Mouse (Mus musculus) heart, adult 2 months (tissue): ENCODE measurements at regions not wholly inside any gene's neighbourhood (a gene's known extent, or its start where the extent isn't known, plus 50 kb on each side); places are given as distances from the start of the nearest gene placed in this dataset.

Experiments used
- CTCF ChIP-seq: fragments of 200-600 bp; IDR thresholded peaks from 2 replicates; pipeline ENCODE4 v1.8.1; 2022; ENCODE audit warnings: antibody characterized with exemption, mild to moderate bottlenecking, moderate library complexity
- POLR2A ChIP-seq: fragments of 200-500 bp; IDR thresholded peaks from 2 replicates; pipeline ENCODE4 v1.6.1; 2011; ENCODE audit warnings: mild to moderate bottlenecking, low read depth, low read length, control low read depth; ENCODE audit not compliant: insufficient read depth

DNA sequence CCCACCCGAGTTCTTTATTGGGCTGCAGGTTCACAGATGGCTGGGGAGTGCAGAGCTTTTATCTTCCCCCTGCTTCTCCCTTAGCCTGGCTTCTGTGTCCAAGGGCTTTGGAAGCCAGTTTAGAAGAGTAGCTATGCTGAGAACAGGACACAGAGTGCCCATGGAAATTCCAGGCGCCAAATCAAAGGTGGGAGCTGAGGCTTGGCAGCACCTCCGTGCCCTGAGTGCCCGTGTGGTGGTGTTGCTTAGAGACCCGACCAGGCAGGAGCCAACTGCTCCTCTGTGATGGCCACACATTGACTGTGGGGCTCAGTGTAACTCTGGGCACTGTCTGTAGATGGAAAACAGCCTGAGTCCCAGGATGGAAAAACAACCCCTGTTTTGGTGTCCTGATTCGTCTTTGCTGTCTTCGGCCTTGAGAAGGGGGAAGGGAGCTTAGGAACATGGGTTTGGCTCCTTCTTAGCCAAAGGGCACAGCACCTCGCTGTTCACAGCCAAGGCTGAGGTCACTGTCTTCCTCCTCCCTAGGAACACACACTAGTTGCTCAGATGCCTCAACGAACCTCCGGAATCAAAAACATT is 77.1 kb upstream of the Slc6a6 start:
- no peak for TF ChIP-seq POLR2A
- TF ChIP-seq CTCF, result no peak
